Mouse (Mus musculus): ENCODE data around the gene Ddx25.

GRCm38 (mm10) chr9:35522821-35523515, 35.4 kb downstream of the Ddx25 start:
- no peak for TF ChIP-seq CTCF (IDR thresholded peaks at IDR 0.05; ENCODE audit: low read depth)
- no peak for TF ChIP-seq EP300 (optimal IDR thresholded peaks at IDR 0.05)

Data from stomach, postnatal 0 days (tissue).